Comparison of ENCODE assay signal across 8 mouse cellular contexts in the genomic region with DNA sequence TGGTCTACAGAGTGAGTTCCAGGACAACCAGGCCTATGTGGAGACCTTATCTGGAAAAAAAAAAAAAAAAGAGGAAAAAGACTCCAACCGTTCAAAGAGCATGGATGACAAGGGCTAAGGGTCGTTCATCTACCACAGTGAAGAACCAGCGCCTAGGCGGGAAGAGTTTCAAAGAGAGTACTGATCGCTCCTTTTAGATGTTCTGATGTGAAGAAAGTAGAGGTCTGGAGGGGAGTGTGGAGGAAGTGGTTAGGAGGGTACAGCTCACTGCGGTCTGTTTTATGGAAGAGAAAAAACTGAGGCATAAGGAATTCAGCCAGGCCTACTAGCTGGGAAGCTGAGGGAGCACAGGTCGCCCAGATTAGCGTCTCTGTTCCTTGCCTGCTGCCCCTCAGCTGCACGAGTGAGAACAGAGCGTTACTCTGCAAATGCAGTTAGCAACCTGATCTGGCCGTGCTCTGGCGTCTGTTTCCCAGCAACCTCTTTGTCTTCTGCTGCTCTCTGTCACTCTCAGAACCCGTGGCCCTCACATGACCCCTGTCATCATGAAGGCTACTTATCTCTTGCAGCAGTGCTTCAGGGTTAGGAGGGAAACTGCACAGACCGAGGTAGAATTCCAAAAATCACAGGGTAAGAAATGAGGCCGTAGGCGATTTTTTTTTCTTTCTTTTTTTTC. TPM values are rescaled to one million over a fixed set of nuclear protein-coding genes. Genes with fewer than 3 reads are reported as not detected.
DNase-seq lines count a peak whose midpoint lies in the region; ATAC-seq lines count a peak whose summit lies in the region.

No protein-coding gene starts in this region.

- no peaks in the 10 kb centered on the region for H3K27me3 ChIP-seq in midbrain, embryonic 10.5 days (ENCODE audit: low read depth, poor library complexity, severe bottlenecking)

- peak; percentile 70 for DNase-seq in adrenal gland, adult 2 months
- DNase-seq in embryo, embryonic 11 days: peak; percentile 87
- DNase-seq in heart, postnatal 4 days: peak; percentile 65
- peak; percentile 76 for DNase-seq in midbrain, embryonic 10.5 days (ENCODE audit: low spot score)
- DNase-seq in layer of hippocampus, postnatal 10 days (ENCODE audit: low spot score in 2 of 2): no peak
- no peak for DNase-seq in layer of hippocampus, adult 8-10 months (ENCODE audit: low spot score in 2 of 2)
- DNase-seq in kidney, adult 18-20 months: no peak

- H3K4me1 ChIP-seq in midbrain, embryonic 10.5 days: peaks cover 20% of the 10 kb centered on the region

- 28% methylated on average over 16 of the region's 16 CpGs for WGBS in midbrain, embryonic 10.5 days

- peak overlapping the region; percentile 76 for H3K27ac ChIP-seq in midbrain, embryonic 10.5 days (replicated peaks)

- no peak for ATAC-seq in monocyte, adult 5-6 weeks (replicated peaks; ENCODE audit: insufficient number of reproducible peaks, low FRiP score, low TSS enrichment, poor library complexity, severe bottlenecking)

- H3K9me3 ChIP-seq in midbrain, embryonic 10.5 days (replicated peaks): peaks cover 5% of the 10 kb centered on the region; the same call in 1 of the 2 replicates

- no peak overlapping the region for H3K4me3 ChIP-seq in midbrain, embryonic 10.5 days

- H3K36me3 ChIP-seq in midbrain, embryonic 10.5 days: no peaks in the 10 kb centered on the region

RNA-seq across cellular contexts. Expression of gene Srp9, which starts 42.7 kb away (rescaled TPM):
- 10 to 100 TPM; 46.4 to 64.9 TPM for total RNA-seq in adrenal gland, adult 2 months (2021)
- polyA plus RNA-seq in adrenal gland, adult 2 months (2012; rRNA removed): 22.7 and 29.6 TPM in 2 replicates
- total RNA-seq in heart, postnatal 4 days (2021): 10 to 100 TPM; 48.7 to 50.8 TPM
- 156 and 165 TPM in 2 replicates for polyA plus RNA-seq in midbrain, embryonic 10.5 days (2016; fragmentation: Nextera tagmentation; extraction: Ambion mirVana)
- total RNA-seq in layer of hippocampus, postnatal 10 days (2021): 10 to 100 TPM; 54.4 to 59.7 TPM
- 10 to 100 TPM; 59.2 to 68.1 (median 65.4) TPM for total RNA-seq in layer of hippocampus, adult 8-10 months (2022)
- 122 to 171 TPM (median 147 TPM) in 3 replicates for total RNA-seq in monocyte, adult 5-6 weeks (2017)

Comparison
In these comparisons a context has a peak if more than half of its experiments do, and no peak if none do; other contexts are left out.
1. DNase-seq: peak in adrenal gland, adult 2 months (single experiment), embryo, embryonic 11 days (single experiment), heart, postnatal 4 days (single experiment) and midbrain, embryonic 10.5 days (single experiment); none in layer of hippocampus, postnatal 10 days (0 of 2), layer of hippocampus, adult 8-10 months (0 of 2) and kidney, adult 18-20 months (single experiment).